Mouse (Mus musculus) bone marrow macrophage, adult 2 months (primary cell): Measurements from ENCODE around the gene Rpl7a. TPM values are rescaled to one million over a fixed set of nuclear protein-coding genes. Genes with fewer than 3 reads are reported as not detected.
A peak's percentile ranks its signal among the peaks of the same experiment; 100 is the strongest.
"Not testable (repeated sequence)": the region's sequence is repeated elsewhere in the genome, so short reads cannot be mapped to it uniquely, and the experiment has no call there.

Source experiments
- H3K27ac ChIP-seq: 2 replicates; pipeline ENCODE4 v1.5.1; 2012; ENCODE audit warnings: low read depth, low read length; ENCODE audit not compliant: insufficient read depth
- H3K4me1 ChIP-seq: 2 replicates; pipeline ENCODE4 v1.6.1; 2012; ENCODE audit warnings: low read length; ENCODE audit not compliant: control insufficient read depth, insufficient read depth
- H3K4me3 ChIP-seq: 2 replicates; pipeline ENCODE4 v1.5.1; 2012; ENCODE audit warnings: mild to moderate bottlenecking, low read length, moderate library complexity; ENCODE audit not compliant: insufficient read depth
- CTCF ChIP-seq: IDR thresholded peaks from 2 replicates; pipeline ENCODE4 v1.5.1; 2012; ENCODE audit warnings: low read depth, mild to moderate bottlenecking, low read length, moderate library complexity
- POLR2A ChIP-seq: IDR thresholded peaks from 2 replicates; pipeline ENCODE4 v1.6.1; 2012; ENCODE audit warnings: mild to moderate bottlenecking, low read depth, low read length, borderline replicate concordance
- polyA plus RNA-seq: library from polyadenylated mRNA; stranded (reverse); fragments of >200 nt; gene quantifications from 2 replicates; pipeline ENCODE4 v1.2.4, GENCODE M21; 2012; ENCODE audit not compliant: missing spikeins, insufficient read depth, insufficient read length

The Rpl7a gene
- polyA plus RNA-seq, result 400 and 420 TPM in 2 replicates

- Histone ChIP-seq H3K27ac (peak within 1 kb of the TSS; percentile 80), H3K4me3 (peak within 1 kb of the TSS; percentile 90), H3K4me1 (peaks cover 17% of the 10 kb centered on the region)
- TF ChIP-seq POLR2A, result peak; percentile 73; the same call in 1 of the 2 replicates
- TF ChIP-seq CTCF, result no peak
These were observed at the start of gene Rpl7a, which contains the start of gene Med22 for GRCm38 (mm10) chr2:26910124-26910993. Rpl7a (plus strand) TSS chr2:26910764. Med22 (minus strand) TSS chr2:26910677.

GRCm38 (mm10) chr2:26862856-26863255 is 47.7 kb upstream of the Rpl7a start:
- Histone ChIP-seq H3K4me1 (peaks cover 3% of the 10 kb centered on the region), H3K27ac (no peak overlapping the region), H3K4me3 (no peak overlapping the region)
- TF ChIP-seq CTCF, result no peak
- no peak for TF ChIP-seq POLR2A

GRCm38 (mm10) chr2:26864879-26865278 is 45.7 kb upstream of the Rpl7a start, which contains the start of gene Abo:
Abo (minus strand) TSS chr2:26864979.
- TF ChIP-seq POLR2A (no peak), CTCF (no peak)
- Histone ChIP-seq H3K27ac (no peak within 1 kb of the TSS), H3K4me3 (no peak within 1 kb of the TSS), H3K4me1 (peaks cover 6% of the 10 kb centered on the region)

GRCm38 (mm10) chr2:26870666-26871065 is 39.9 kb upstream of the Rpl7a start:
- TF ChIP-seq CTCF, result no peak
- no peak for TF ChIP-seq POLR2A
- Histone ChIP-seq H3K27ac (no peak overlapping the region), H3K4me1 (peaks cover 6% of the 10 kb centered on the region), H3K4me3 (no peak overlapping the region)

- no peak overlapping the region for H3K27ac ChIP-seq
- H3K4me3 ChIP-seq, result no peak overlapping the region
- TF ChIP-seq POLR2A, result no peak
- TF ChIP-seq CTCF, result no peak
- no peaks in the 10 kb centered on the region; the same call in 1 of the 2 replicates for H3K4me1 ChIP-seq
These were observed 32.0 kb upstream of the Rpl7a start for GRCm38 (mm10) chr2:26878571-26878970.

- not testable (repeated sequence) for H3K4me1 ChIP-seq, H3K27ac ChIP-seq, H3K4me3 ChIP-seq
These were observed 25.0 kb upstream of the Rpl7a start for GRCm38 (mm10) chr2:26885541-26885940.

- H3K4me3 ChIP-seq, H3K27ac ChIP-seq, H3K4me1 ChIP-seq: not testable (repeated sequence)
These were observed 24.4 kb upstream of the Rpl7a start for GRCm38 (mm10) chr2:26886170-26886569.

GRCm38 (mm10) chr2:26895898-26896297 is 14.7 kb upstream of the Rpl7a start:
- H3K4me1 ChIP-seq, result peaks cover 7% of the 10 kb centered on the region
- H3K4me3 ChIP-seq, result no peak overlapping the region
- no peak overlapping the region for H3K27ac ChIP-seq
- TF ChIP-seq POLR2A (no peak), CTCF (no peak)

GRCm38 (mm10) chr2:26900731-26901130 is 9.8 kb upstream of the Rpl7a start:
- no peak overlapping the region for H3K27ac ChIP-seq
- 0 out of 2 replicates have a peak overlapping the region, but pooled peaks have one; percentile 19 for H3K4me3 ChIP-seq
- peaks cover 8% of the 10 kb centered on the region for H3K4me1 ChIP-seq
- TF ChIP-seq POLR2A (no peak), CTCF (no peak)

GRCm38 (mm10) chr2:26901834-26902400 is 8.6 kb upstream of the Rpl7a start:
- Histone ChIP-seq H3K4me3 (peak overlapping the region; percentile 98), H3K27ac (peak overlapping the region; percentile 66), H3K4me1 (peaks cover 8% of the 10 kb centered on the region)
- TF ChIP-seq POLR2A (no peak), CTCF (no peak)
